Mouse (Mus musculus): ENCODE data around the gene Scgb1a1. TPM values are rescaled to one million over a fixed set of nuclear protein-coding genes. Genes with fewer than 3 reads are reported as not detected.
A peak's percentile ranks its signal among the peaks of the same experiment; 100 is the strongest.
"Not testable (repeated sequence)": the region's sequence is repeated elsewhere in the genome, so short reads cannot be mapped to it uniquely, and the experiment has no call there.

Gene Scgb1a1
- not detected in 2 replicates for polyA plus RNA-seq (2015; fragmentation: Nextera tagmentation; extraction: Ambion mirVana)

GRCm38 (mm10) chr19:9087821-9088220 lies at the start of gene Scgb1a1:
TSS of gene Scgb1a1 (minus strand) at chr19:9087958.
- 77% methylated on average over 4 of the region's 4 CpGs for WGBS

GRCm38 (mm10) chr19:9137159-9137558 lies 49.4 kb upstream of the Scgb1a1 start:
- no peak for ATAC-seq (ENCODE audit: insufficient read depth, low FRiP score, low read depth)
- Histone ChIP-seq H3K36me3 (no peaks in the 10 kb centered on the region), H3K27ac (no peak overlapping the region), H3K4me2 (no peak overlapping the region), H3K9ac (no peak overlapping the region), H3K4me3 (replicated peaks) (no peak overlapping the region), H3K9me3 (no peaks in the 10 kb centered on the region), H3K27me3 (replicated peaks) (no peaks in the 10 kb centered on the region), H3K4me1 (no peaks in the 10 kb centered on the region; the same call in 1 of the 2 replicates)
- WGBS = 92% methylated on average over 1 of the region's 1 CpGs

More at GRCm38 (mm10) chr19:9087821-9088220, at the start of gene Scgb1a1:
- H3K36me3 ChIP-seq = no peaks in the 10 kb centered on the region
- H3K4me2 ChIP-seq = no peak within 1 kb of the TSS
- H3K4me3 ChIP-seq (replicated peaks) = no peak within 1 kb of the TSS
- no peaks in the 10 kb centered on the region for H3K9me3 ChIP-seq
- no peak within 1 kb of the TSS for H3K9ac ChIP-seq
- ATAC-seq (ENCODE audit: insufficient read depth, low FRiP score, low read depth) = no peak
- H3K27me3 ChIP-seq (replicated peaks) = no peaks in the 10 kb centered on the region
- H3K27ac ChIP-seq = no peak within 1 kb of the TSS
- peaks cover under 1% of the 10 kb centered on the region; the same call in 1 of the 2 replicates for H3K4me1 ChIP-seq

- Histone ChIP-seq H3K9me3 (no peaks in the 10 kb centered on the region), H3K36me3 (no peaks in the 10 kb centered on the region), H3K9ac (peak within 1 kb of the TSS; percentile 33), H3K27me3 (replicated peaks) (no peaks in the 10 kb centered on the region), H3K4me1 (no peaks in the 10 kb centered on the region; the same call in 1 of the 2 replicates), H3K4me3 (replicated peaks) (peak within 1 kb of the TSS; percentile 76), H3K4me2 (peak within 1 kb of the TSS; percentile 98), H3K27ac (no peak within 1 kb of the TSS)
- ATAC-seq (ENCODE audit: insufficient read depth, low FRiP score, low read depth) = peak; percentile 95
- WGBS = 11% methylated on average over 31 of the region's 31 CpGs
Observed at GRCm38 (mm10) chr19:9135512-9136331, 48.0 kb upstream of the Scgb1a1 start, which contains the start of gene Asrgl1. TSS of gene Asrgl1 (minus strand) at chr19:9135636.

- H3K4me1 ChIP-seq = no peaks in the 10 kb centered on the region; the same call in 1 of the 2 replicates
- peak overlapping the region; percentile 76 for H3K4me3 ChIP-seq (replicated peaks)
- H3K4me2 ChIP-seq = peak overlapping the region; percentile 98
- H3K27ac ChIP-seq = no peak overlapping the region
- H3K27me3 ChIP-seq (replicated peaks) = no peaks in the 10 kb centered on the region
- no peaks in the 10 kb centered on the region for H3K9me3 ChIP-seq
- WGBS = under 1% methylated on average over 36 of the region's 37 CpGs
- peak; percentile 37 for ATAC-seq (ENCODE audit: insufficient read depth, low FRiP score, low read depth)
- peak overlapping the region; percentile 33 for H3K9ac ChIP-seq
- H3K36me3 ChIP-seq = no peaks in the 10 kb centered on the region
Observed at GRCm38 (mm10) chr19:9134746-9135511, 47.2 kb upstream of the Scgb1a1 start.

- 58% methylated on average over 1 of the region's 1 CpGs for WGBS
- no peaks in the 10 kb centered on the region for H3K36me3 ChIP-seq
- no peak overlapping the region for H3K9ac ChIP-seq
- H3K4me2 ChIP-seq = no peak overlapping the region
- ATAC-seq (ENCODE audit: insufficient read depth, low FRiP score, low read depth) = no peak
- H3K4me3 ChIP-seq (replicated peaks) = no peak overlapping the region
- H3K4me1 ChIP-seq = no peaks in the 10 kb centered on the region; the same call in 1 of the 2 replicates
- H3K9me3 ChIP-seq = no peaks in the 10 kb centered on the region
- no peak overlapping the region for H3K27ac ChIP-seq
- no peaks in the 10 kb centered on the region for H3K27me3 ChIP-seq (replicated peaks)
Observed at GRCm38 (mm10) chr19:9129996-9130395, 42.2 kb upstream of the Scgb1a1 start.

GRCm38 (mm10) chr19:9128499-9129194 lies 40.9 kb upstream of the Scgb1a1 start:
- Histone ChIP-seq H3K36me3 (no peaks in the 10 kb centered on the region), H3K9me3 (no peaks in the 10 kb centered on the region), H3K9ac (no peak overlapping the region), H3K4me2 (no peak overlapping the region), H3K27ac (no peak overlapping the region), H3K4me1 (no peaks in the 10 kb centered on the region), H3K4me3 (replicated peaks) (no peak overlapping the region), H3K27me3 (replicated peaks) (no peaks in the 10 kb centered on the region)
- WGBS = 87% methylated on average over 4 of the region's 4 CpGs
- ATAC-seq (ENCODE audit: insufficient read depth, low FRiP score, low read depth) = no peak

- not testable (repeated sequence) for H3K4me1 ChIP-seq; H3K4me2 ChIP-seq; H3K9ac ChIP-seq; ATAC-seq (ENCODE audit: insufficient read depth, low FRiP score, low read depth); H3K27ac ChIP-seq; H3K9me3 ChIP-seq; H3K36me3 ChIP-seq; H3K4me3 ChIP-seq (replicated peaks); H3K27me3 ChIP-seq (replicated peaks)
- 89% methylated on average over 2 of the region's 2 CpGs for WGBS
Observed at GRCm38 (mm10) chr19:9123986-9124385, 36.2 kb upstream of the Scgb1a1 start.

GRCm38 (mm10) chr19:9122390-9122789 lies 34.6 kb upstream of the Scgb1a1 start:
- H3K9me3 ChIP-seq = no peaks in the 10 kb centered on the region
- ATAC-seq (ENCODE audit: insufficient read depth, low FRiP score, low read depth) = no peak
- H3K36me3 ChIP-seq = no peaks in the 10 kb centered on the region
- 85% methylated on average over 1 of the region's 1 CpGs for WGBS
- H3K4me3 ChIP-seq (replicated peaks) = no peak overlapping the region
- H3K4me1 ChIP-seq = no peaks in the 10 kb centered on the region
- H3K27ac ChIP-seq = no peak overlapping the region
- no peaks in the 10 kb centered on the region for H3K27me3 ChIP-seq (replicated peaks)
- H3K9ac ChIP-seq = no peak overlapping the region
- no peak overlapping the region for H3K4me2 ChIP-seq

- H3K4me1 ChIP-seq = no peaks in the 10 kb centered on the region
- H3K4me2 ChIP-seq = no peak overlapping the region
- H3K9me3 ChIP-seq = no peaks in the 10 kb centered on the region
- H3K9ac ChIP-seq = no peak overlapping the region
- no peak overlapping the region for H3K27ac ChIP-seq
- 85% methylated on average over 3 of the region's 3 CpGs for WGBS
- H3K27me3 ChIP-seq (replicated peaks) = no peaks in the 10 kb centered on the region
- H3K36me3 ChIP-seq = no peaks in the 10 kb centered on the region
- no peak overlapping the region for H3K4me3 ChIP-seq (replicated peaks)
- no peak for ATAC-seq (ENCODE audit: insufficient read depth, low FRiP score, low read depth)
Observed at GRCm38 (mm10) chr19:9119655-9120425, 32.1 kb upstream of the Scgb1a1 start.

- Histone ChIP-seq H3K4me1 (no peaks in the 10 kb centered on the region), H3K4me3 (replicated peaks) (no peak overlapping the region), H3K27me3 (replicated peaks) (no peaks in the 10 kb centered on the region), H3K27ac (no peak overlapping the region), H3K9me3 (no peaks in the 10 kb centered on the region), H3K9ac (no peak overlapping the region), H3K36me3 (no peaks in the 10 kb centered on the region), H3K4me2 (no peak overlapping the region)
- 70% methylated on average over 5 of the region's 5 CpGs for WGBS
- no peak for ATAC-seq (ENCODE audit: insufficient read depth, low FRiP score, low read depth)
Observed at GRCm38 (mm10) chr19:9117275-9117674, 29.5 kb upstream of the Scgb1a1 start.

- H3K4me2 ChIP-seq = no peak overlapping the region
- H3K27ac ChIP-seq = no peak overlapping the region
- H3K27me3 ChIP-seq (replicated peaks) = no peaks in the 10 kb centered on the region
- no peaks in the 10 kb centered on the region for H3K9me3 ChIP-seq
- WGBS = 73% methylated on average over 4 of the region's 4 CpGs
- H3K9ac ChIP-seq = no peak overlapping the region
- no peaks in the 10 kb centered on the region for H3K36me3 ChIP-seq
- ATAC-seq (ENCODE audit: insufficient read depth, low FRiP score, low read depth) = no peak
- no peak overlapping the region for H3K4me3 ChIP-seq (replicated peaks)
- no peaks in the 10 kb centered on the region for H3K4me1 ChIP-seq
Observed at GRCm38 (mm10) chr19:9116268-9116667, 28.5 kb upstream of the Scgb1a1 start.

Measured in stomach, embryonic 15.5 days (tissue).